Mouse (Mus musculus): ENCODE measurements around the gene Krit1. TPM values are rescaled to one million over a fixed set of nuclear protein-coding genes. Genes with fewer than 3 reads are reported as not detected.

Krit1 gene
- 6.6 and 8.4 TPM in 2 replicates for polyA plus RNA-seq (2012)

DNA sequence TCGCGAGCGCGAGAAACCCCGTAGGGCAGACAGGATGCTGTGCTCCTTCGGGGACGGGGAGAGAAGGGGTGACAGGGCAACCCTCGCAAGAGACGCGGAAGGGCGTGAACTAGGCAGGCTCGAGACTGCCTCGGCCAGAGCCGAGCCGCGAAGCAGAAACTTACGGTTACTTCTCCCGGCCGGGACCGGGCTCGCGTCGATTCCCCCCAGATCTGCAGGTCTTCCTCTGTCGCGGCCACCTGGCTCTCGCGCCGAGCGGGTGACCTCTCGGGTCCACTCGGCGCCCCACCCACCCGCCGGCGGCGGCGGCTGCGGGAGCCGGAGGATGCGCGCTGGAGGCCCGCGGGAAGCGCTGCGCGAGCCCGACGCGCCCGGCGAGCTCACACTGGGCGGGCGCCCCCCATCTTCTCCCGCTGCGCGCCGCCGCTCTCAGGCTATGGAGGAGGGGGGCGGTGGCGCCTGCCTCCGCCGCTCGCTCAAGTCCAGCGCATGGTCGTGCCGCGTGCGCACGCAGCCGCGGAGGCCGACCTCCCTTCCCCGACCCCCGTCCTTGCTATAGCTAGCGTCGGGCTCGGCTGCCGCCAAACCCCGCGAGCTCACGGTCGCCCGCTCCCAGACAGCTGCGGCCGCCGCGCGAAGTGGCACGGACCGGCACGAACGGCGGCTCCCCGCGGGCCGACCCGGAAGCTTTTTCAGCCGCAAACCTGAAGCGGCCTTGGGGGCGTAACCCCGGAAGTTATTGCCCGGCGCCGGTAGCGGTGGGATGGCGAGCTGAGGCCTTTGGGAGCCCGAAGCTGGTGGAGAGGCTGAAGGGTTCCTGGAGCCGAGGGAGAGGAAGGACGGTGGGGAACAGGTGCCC lies at the start of gene Krit1, which contains the start of gene Ankib1:
TSS of gene Krit1 (plus strand) at position 752 of the 859 bp plus-strand sequence.
TSS of gene Ankib1 (minus strand) at position 493 of the 859 bp plus-strand sequence.
- no peak for TF ChIP-seq GATA1 (IDR thresholded peaks at IDR 0.05; ENCODE audit: low read length)

DNA sequence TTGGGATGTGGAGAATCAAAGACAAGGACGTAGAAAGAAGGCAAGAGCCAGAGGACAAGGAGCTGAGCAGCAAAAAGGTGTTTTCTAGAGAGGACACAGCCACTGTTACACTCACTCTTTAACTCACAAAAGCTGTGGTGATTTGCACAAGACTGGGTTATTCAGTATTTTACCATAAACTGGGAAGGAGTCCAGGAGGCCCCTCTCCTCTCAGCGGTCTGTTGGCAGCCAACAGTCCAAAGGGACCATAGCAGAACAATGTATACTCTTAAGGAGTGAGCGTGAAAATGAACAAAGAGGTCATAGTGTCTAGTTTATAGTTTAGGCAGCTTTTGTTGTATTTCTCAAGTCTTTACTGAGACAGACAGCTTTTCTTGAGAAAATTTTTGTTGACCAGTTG lies 31.5 kb upstream of the Krit1 start:
- no peak for TF ChIP-seq GATA1 (IDR thresholded peaks at IDR 0.05; ENCODE audit: low read length)

DNA sequence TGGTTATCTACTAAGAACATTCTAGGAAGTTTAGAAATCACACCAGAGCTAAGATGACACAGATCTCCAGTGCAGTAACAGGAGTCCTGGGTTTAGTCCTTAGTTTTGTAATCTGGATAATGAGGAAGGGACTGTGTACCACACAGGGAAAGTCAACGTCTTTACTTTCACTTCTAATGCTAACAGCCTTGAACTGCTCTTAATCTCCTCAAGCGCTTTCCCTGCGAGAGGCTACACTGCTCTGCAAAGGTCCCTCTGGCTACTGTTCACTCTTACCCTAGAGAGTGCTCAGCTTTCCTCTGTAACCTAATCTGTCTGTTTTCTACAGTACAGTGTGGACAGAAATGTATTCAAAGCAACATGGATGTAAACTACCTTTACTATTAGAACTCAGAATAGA lies 31.0 kb upstream of the Krit1 start:
- TF ChIP-seq GATA1 (IDR thresholded peaks at IDR 0.05; ENCODE audit: low read length), result no peak

DNA sequence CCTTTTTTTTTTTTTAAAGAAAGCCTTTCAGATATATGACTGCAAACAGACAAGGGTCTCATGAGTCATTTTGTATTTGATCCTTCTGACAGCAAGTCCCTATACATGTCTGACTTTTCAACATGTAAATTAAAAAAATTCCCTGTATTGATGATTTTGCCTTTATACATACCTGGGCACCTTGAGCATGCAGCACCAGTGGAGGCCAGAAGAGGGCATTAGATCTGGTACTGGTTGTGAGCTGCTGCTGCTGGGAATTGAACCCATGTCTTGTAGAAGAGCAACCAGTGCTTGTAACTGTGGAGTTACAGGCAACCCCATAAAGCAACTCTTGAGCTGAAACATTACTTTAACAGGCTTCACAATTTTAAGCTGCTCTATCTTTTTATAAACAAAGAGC lies 20.3 kb upstream of the Krit1 start:
- no peak for TF ChIP-seq GATA1 (IDR thresholded peaks at IDR 0.05; ENCODE audit: low read length)

DNA sequence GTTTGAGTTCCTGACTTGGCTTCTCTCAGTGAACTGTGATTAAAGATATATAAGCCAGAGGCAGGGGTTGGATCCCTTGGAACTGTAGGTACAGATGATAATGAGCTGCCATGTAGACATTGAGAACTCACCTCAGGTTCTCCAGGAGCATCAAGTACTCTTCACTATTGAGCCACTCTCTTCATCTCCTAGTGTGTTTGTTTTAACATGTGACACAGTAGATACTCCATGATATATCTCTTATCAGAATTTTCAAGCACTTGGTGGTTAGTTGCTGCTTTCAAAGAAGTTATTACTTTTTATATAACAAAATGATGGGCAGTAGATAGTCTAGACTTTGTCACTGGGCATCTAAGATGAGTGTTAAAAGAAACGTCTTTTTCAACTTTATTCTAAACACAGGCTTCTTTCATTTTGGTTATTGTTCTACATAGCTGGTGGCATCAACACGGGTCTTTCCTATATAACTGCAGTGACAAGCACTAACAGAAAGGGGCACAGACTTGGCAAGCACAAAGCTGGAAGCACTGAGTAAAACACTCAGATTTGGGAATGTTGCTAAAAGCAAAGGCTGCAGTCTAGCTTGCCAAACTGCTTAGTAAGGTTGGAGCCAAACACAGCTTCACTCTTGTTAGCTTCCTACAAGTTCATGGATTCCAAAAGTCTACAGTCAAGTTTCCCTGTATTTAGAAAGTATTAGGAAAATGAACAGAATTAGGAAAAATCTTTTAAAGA lies 18.9 kb upstream of the Krit1 start:
- TF ChIP-seq GATA1 (IDR thresholded peaks at IDR 0.05; ENCODE audit: low read length), result no peak

DNA sequence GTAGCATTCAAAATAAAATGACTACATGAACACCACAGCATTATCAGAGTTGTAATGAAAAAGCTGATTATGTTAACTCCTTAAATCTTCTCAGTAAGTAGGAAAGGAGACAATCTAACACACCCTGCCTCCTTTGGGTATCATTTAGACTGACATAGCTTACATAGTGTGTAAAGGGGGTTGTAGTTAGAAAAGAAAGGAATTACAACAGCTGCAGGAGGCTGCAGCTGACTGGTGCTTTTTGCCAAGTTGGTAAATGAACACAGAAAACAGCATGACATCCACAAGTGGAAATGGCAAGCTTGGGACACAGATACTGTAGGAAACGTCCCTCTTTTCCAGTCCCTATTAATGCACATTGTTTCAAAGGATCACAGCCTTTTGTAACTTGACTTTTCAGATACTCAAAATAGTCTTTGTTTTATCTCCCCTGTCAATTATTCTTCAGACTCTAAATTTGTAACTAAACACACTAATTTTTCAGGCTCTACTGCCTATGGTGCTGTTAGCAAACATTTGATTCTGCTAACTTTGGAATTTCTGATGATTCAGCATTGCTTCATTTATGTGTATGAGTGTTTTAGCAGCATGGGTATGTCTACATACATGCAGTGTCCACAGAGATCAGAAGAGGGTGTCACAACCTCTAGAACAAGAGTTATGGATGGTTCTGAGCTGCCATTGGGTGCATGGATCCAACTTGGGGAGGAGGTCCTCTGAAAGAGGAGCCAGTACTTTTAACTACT lies 18.1 kb upstream of the Krit1 start:
- no peak for TF ChIP-seq GATA1 (IDR thresholded peaks at IDR 0.05; ENCODE audit: low read length)

DNA sequence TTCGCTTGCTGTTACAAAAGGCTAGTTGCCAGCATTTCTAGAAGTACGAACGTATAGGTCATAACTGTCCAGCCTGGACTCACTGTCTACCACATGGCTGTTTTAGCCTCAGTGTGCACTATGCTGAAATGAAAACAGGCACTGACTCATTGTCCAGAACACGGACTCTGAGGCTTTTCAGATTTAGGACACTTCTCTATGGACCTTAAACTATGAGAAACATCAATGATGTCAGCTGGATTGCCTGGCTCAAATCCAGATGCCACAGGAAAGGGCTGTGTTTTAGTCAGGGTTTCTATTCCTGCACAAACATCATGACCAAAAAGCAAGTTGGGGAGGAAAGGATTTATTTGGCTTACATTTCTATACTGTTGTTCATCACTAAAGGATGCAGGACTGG lies 15.4 kb upstream of the Krit1 start:
- TF ChIP-seq GATA1 (IDR thresholded peaks at IDR 0.05; ENCODE audit: low read length), result no peak

DNA sequence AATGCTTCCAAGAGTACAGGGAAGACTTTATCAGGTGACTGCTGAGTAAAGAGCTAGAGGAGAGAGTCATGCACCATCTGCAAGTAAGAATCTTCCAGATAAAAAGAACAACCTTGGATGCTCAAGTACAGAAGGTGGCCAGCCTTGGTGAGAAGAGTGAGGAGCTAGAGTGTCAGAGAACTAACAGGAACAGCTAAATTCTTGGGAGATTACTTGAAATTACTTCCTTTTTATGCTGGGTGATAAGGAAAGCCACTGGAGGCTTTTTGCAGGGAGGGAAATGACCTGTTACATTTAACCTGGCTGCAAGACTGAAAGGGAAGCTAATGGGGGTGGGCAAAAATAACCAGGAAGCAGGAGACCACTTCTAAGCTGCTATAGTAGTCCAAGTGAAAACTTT lies 11.9 kb upstream of the Krit1 start:
- no peak for TF ChIP-seq GATA1 (IDR thresholded peaks at IDR 0.05; ENCODE audit: low read length)

DNA sequence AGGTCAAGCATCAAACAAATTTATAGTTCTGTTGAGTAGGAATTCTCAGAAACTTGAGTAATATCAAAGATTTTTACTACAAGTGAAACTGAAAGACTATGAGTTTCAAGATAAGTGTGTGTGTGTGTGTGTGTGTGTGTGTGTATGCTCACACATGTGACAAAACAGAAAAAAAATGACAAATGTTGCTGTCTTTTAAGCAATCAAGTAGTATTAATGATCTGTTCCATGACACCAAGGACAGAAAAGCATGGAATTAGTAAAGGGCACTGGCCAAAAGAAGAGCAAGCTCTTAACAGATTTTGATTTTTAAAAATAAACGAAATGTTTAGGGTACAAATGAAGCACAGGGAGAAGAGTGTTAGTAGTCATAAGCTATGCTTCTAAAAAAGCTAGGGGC lies 2.9 kb upstream of the Krit1 start:
- no peak for TF ChIP-seq GATA1 (IDR thresholded peaks at IDR 0.05; ENCODE audit: low read length)

DNA sequence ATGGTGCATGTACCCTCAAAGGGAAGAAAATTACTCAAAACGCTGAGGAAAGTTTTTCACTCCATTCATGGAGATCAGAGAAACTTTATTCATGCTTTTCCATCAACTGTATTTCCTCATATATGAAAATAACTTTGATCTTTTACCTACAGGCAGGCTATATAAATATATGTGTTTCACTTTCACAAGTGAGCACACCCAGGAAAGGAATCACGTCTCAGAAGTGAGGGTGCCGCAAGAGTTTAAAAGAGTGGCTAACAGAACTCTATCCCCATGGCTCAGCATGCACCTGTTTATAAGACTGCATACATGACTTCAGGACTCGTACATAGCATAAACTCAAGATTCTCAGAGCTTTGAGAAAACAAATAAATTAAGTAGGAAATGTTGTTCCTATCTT lies 2.1 kb upstream of the Krit1 start:
- no peak for TF ChIP-seq GATA1 (IDR thresholded peaks at IDR 0.05; ENCODE audit: low read length)

DNA sequence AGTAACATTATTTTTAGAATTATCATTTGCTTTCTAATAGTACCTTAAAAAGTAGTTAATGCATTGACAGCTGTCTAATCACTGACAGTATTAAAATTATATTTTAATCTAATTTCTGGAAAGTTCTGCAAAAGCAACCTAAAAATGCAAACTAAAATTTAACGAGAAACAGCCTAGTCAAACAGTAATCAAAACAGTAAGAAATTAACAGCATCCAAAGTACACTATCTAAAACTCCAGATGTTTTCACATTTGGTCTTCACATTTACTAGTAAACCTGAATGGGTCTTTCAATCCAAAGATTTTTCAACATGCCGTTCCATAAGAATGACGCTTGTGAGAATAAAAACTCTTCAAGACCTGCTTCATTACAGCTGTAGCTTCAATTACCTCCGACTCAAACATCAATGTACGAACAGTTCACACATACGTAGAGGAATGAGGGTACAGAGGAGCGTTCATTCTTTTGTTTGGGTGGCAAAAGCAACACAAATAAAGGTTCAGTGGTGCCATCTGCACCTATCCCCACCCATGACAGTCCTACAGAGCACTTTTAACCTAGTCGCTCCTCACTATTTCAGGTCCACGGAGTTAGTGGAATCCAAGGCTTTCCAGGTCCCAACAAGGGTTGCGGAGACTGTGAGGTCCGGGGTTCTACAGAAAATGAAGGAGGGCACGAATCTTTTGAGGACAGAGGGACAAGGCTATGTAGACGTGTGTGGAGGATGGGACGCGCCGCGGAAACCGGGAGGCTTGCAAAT lies 1.1 kb upstream of the Krit1 start:
- no peak for TF ChIP-seq GATA1 (IDR thresholded peaks at IDR 0.05; ENCODE audit: low read length)

DNA sequence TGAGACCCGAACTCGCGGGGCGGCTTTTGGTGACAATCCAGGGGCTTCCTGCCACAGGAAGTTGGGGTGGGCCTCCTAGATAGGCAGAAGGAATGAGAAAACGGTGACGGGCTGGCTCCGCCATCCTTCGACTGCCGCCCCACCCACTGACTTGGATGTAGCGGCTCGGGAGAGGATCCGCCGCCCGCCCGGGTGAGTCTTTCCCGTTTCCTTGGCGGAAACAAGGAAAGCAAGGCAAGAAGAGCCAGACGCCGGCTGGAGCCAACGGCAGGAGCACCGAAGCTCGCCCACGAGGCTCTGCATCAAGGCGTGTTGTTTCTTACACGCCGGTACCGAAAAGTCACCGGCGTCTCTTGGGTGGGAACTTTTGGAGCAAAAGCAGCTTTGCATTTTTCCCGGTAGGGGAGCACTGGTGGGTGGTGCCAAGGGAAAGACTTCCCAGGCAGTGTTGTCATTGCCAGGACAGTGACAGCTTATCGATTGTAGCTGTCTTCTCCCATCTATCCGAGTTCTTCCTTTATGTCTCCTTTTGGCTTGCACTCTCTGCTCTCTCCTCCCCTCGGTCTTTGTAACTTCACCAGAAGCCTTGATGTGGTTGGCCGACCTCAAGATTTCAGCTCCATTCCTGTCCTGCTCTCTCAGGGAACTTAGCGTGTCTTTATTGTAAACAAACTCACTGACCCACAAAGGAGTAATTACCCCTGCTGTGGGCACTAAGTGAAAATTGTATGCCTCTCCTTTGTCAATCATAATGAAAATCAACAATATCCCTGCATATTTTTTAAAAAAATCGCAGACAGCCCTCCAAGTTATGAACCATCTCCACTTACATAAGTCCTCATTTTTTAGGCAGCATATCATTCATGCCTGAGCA lies 545 bp downstream of the Krit1 start:
- no peak for TF ChIP-seq GATA1 (IDR thresholded peaks at IDR 0.05; ENCODE audit: low read length)

DNA sequence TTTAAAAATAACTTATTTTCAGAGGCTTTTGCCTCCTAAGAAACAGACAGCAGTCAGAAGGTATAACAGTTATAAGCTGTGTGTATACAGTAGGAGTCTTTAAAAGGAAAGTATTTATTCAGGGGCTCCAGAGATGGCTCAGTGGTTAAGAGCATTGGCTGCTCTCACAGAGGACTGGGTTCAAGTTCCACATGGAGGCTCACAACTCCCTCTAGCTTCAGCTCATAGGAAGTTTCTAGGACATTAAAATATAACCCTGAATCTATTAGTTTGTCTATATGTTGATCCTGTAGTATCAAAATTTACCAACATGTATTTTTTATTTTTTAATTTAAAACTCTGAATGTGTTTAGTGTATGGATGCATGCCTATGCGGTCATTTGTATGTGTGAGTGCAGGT lies 5.5 kb downstream of the Krit1 start:
- TF ChIP-seq GATA1 (IDR thresholded peaks at IDR 0.05; ENCODE audit: low read length), result no peak

DNA sequence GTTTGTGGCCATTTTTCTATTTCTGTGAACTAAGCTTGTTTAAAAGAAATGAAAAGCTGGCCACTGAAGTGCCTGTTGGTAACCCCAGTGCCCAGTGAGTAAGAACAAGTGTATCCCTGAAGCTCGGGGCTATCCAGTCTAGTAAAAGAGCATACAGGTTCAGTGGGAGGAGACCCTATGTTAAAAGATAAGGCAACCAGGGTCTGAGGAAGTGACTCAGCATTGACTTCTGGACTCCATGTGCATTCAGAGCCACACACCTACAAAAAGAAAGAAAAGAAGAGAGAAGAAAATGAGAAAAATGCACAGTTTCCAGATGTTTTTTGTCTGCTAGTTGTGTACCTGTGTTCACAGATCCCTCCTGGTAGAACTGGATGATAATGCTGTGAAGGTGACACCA lies 31.1 kb downstream of the Krit1 start:
- TF ChIP-seq GATA1 (IDR thresholded peaks at IDR 0.05; ENCODE audit: low read length), result no peak
